Mouse (Mus musculus) lung, embryonic 16.5 days (tissue): ENCODE data around the gene Pirb. TPM values are rescaled to one million over a fixed set of nuclear protein-coding genes. Genes with fewer than 3 reads are reported as not detected.

Source experiments
- polyA plus RNA-seq: library from polyadenylated mRNA; unstranded; fragments of >200 nt; fragmentation: Nextera tagmentation; extraction: Ambion mirVana; gene quantifications from 2 replicates; pipeline ENCODE4 v1.2.1, GENCODE M21; 2015

The Pirb gene
- polyA plus RNA-seq, 1 experiment from 2014 or later = 1.3 TPM

Other genes starting within 250 kb of the Pirb start
- gene Tarm1, start 217.8 kb downstream of the Pirb start, polyA plus RNA-seq = 0.33 TPM in 1 of 2 replicates, not detected in the other
- gene Oscar, start 104.2 kb downstream of the Pirb start, polyA plus RNA-seq = 0.40 TPM in 1 of 2 replicates, not detected in the other
- 502 and 505 TPM in 2 replicates for gene Ndufa3, start 103.0 kb downstream of the Pirb start, polyA plus RNA-seq
- gene Tfpt, start 90.5 kb downstream of the Pirb start, polyA plus RNA-seq = 19.1 and 19.9 TPM in 2 replicates
- 89.6 and 91.0 TPM in 2 replicates for gene Prpf31, start 90.4 kb downstream of the Pirb start, polyA plus RNA-seq
- 52.6 and 66.3 TPM in 2 replicates for gene Cnot3, start 75.1 kb downstream of the Pirb start, polyA plus RNA-seq
- gene Leng1, start 54.6 kb downstream of the Pirb start, polyA plus RNA-seq = 12.2 and 13.5 TPM in 2 replicates
- gene Tmc4, start 42.8 kb downstream of the Pirb start, polyA plus RNA-seq = 33.8 and 41.3 TPM in 2 replicates
- 258 and 270 TPM in 2 replicates for gene Tsen34, start 27.5 kb downstream of the Pirb start, polyA plus RNA-seq
- 47.0 and 51.3 TPM in 2 replicates for gene Mboat7, start 26.9 kb downstream of the Pirb start, polyA plus RNA-seq
- gene Rps9, start 16.4 kb downstream of the Pirb start, polyA plus RNA-seq = 1,423 and 1,469 TPM in 2 replicates
- gene Gm15448, start 105.3 kb upstream of the Pirb start, polyA plus RNA-seq = 0.16 TPM in 1 of 2 replicates, not detected in the other
- gene Pira2, start 124.7 kb upstream of the Pirb start, polyA plus RNA-seq = 0.41 and 0.69 TPM in 2 replicates
- 0.44 and 0.70 TPM in 2 replicates for gene Gm14548, start 177.7 kb upstream of the Pirb start, polyA plus RNA-seq
- 0.36 and 1.0 TPM in 2 replicates for gene Lilra6, start 195.1 kb upstream of the Pirb start, polyA plus RNA-seq